Mouse (Mus musculus) limb, embryonic 13.5 days (tissue): ENCODE measurements around the gene Rnh1. TPM values are rescaled to one million over a fixed set of nuclear protein-coding genes. Genes with fewer than 3 reads are reported as not detected.
A peak's percentile ranks its signal among the peaks of the same experiment; 100 is the strongest.

Experiments
- ATAC-seq: fragments of 200-750 bp; cut with Nextera tagmentation; 2 replicates; pipeline ENCODE4 v1.8.0; 2017; ENCODE audit warnings: low read depth, moderate number of reproducible peaks, moderate TSS enrichment; ENCODE audit not compliant: low FRiP score
- H3K27ac ChIP-seq: fragments of 300-500 bp; sonication (generic); 2 replicates; pipeline ENCODE4 v1.5.1; 2015; ENCODE audit warnings: inconsistent platforms, mild to moderate bottlenecking, moderate library complexity
- H3K27me3 ChIP-seq: fragments of 300-500 bp; sonication (generic); 2 replicates; pipeline ENCODE4 v1.6.1; 2015; ENCODE audit warnings: mild to moderate bottlenecking, inconsistent platforms
- H3K36me3 ChIP-seq: fragments of 300-500 bp; sonication (generic); 2 replicates; pipeline ENCODE4 v1.6.1; 2015; ENCODE audit warnings: inconsistent platforms, mild to moderate bottlenecking, moderate library complexity
- H3K4me1 ChIP-seq: fragments of 300-500 bp; sonication (generic); 2 replicates; pipeline ENCODE4 v1.6.1; 2015; ENCODE audit warnings: inconsistent platforms
- H3K4me2 ChIP-seq: fragments of 300-500 bp; sonication (generic); replicated peaks from 2 replicates; pipeline ENCODE4 v1.6.1; 2015; ENCODE audit warnings: inconsistent platforms, mild to moderate bottlenecking, moderate library complexity
- H3K4me3 ChIP-seq: fragments of 300-500 bp; sonication (generic); 2 replicates; pipeline ENCODE4 v1.5.1; 2015; ENCODE audit warnings: moderate library complexity, mild to moderate bottlenecking, inconsistent platforms
- H3K9ac ChIP-seq: fragments of 300-500 bp; sonication (generic); 2 replicates; pipeline ENCODE4 v1.6.1; 2015; ENCODE audit warnings: mild to moderate bottlenecking, inconsistent platforms
- H3K9me3 ChIP-seq: fragments of 300-500 bp; sonication (generic); 2 replicates; pipeline ENCODE4 v1.6.1; 2016; ENCODE audit warnings: inconsistent platforms
- WGBS: fragments of 180-500 bp; shearing (Covaris S2); methylation state at CpG from one replicate; pipeline ENCODE4 v1.1.7; 2015; 5-methylcytosine and 5-hydroxymethylcytosine counted together
- polyA plus RNA-seq: library from polyadenylated mRNA; unstranded; fragments of >200 nt; fragmentation: Nextera tagmentation; extraction: Ambion mirVana; gene quantifications from 2 replicates; pipeline ENCODE4 v1.2.1, GENCODE M21; 2015

Rnh1 gene
- polyA plus RNA-seq, 1 experiment from 2014 or later = 118 TPM

- H3K9ac ChIP-seq = no peak overlapping the region; the same call in 1 of the 2 replicates
- H3K27me3 ChIP-seq = no peaks in the 10 kb centered on the region
- H3K4me1 ChIP-seq = peaks cover 22% of the 10 kb centered on the region
- no peak for ATAC-seq
- no peaks in the 10 kb centered on the region for H3K9me3 ChIP-seq
- H3K4me3 ChIP-seq = no peak overlapping the region
- peaks cover 18% of the 10 kb centered on the region for H3K36me3 ChIP-seq
- 92% methylated on average over 8 of the region's 8 CpGs for WGBS
- no peak overlapping the region for H3K27ac ChIP-seq
- H3K4me2 ChIP-seq = no peak overlapping the region
These were observed 24.1 kb upstream of the Rnh1 start for GRCm38 (mm10) chr7:141196619-141197282.

DNA sequence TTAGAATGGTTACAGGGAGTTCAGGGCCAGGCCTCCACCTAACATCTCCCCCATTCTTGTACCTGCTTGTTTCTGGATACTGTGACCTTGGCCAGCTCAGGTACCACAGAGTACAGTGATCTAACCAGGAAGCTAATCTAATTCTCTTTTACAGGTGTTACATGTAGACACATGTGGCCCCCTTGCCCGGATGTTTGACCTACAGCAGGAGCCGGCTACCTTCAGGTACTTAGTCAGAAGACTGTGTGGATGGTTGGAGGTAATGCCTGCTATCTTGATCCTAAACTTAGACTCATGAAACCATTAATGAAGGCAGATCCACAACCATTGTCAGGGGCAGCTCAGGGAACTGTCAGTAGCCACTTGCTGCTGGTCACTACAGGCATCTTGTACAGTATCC, 23.1 kb upstream of the Rnh1 start:
- H3K27ac ChIP-seq = no peak overlapping the region
- 93% methylated on average over 2 of the region's 2 CpGs for WGBS
- no peak for ATAC-seq
- H3K4me2 ChIP-seq = peak overlapping the region; percentile 98
- 0 out of 2 replicates have a peak overlapping the region, but pooled peaks have one; percentile 31 for H3K9ac ChIP-seq
- no peaks in the 10 kb centered on the region for H3K27me3 ChIP-seq
- no peak overlapping the region for H3K4me3 ChIP-seq
- H3K4me1 ChIP-seq = peaks cover 25% of the 10 kb centered on the region
- peaks cover 24% of the 10 kb centered on the region for H3K36me3 ChIP-seq
- H3K9me3 ChIP-seq = no peaks in the 10 kb centered on the region

- peak overlapping the region; percentile 85 for H3K4me3 ChIP-seq
- no peaks in the 10 kb centered on the region for H3K9me3 ChIP-seq
- peak; percentile 18; the same call in 1 of the 2 replicates for ATAC-seq
- peaks cover 33% of the 10 kb centered on the region for H3K36me3 ChIP-seq
- H3K4me1 ChIP-seq = peaks cover 25% of the 10 kb centered on the region
- WGBS = 0% methylated on average over 28 of the region's 28 CpGs
- H3K9ac ChIP-seq = peak overlapping the region; percentile 69
- peak overlapping the region; percentile 98 for H3K4me2 ChIP-seq
- H3K27me3 ChIP-seq = no peaks in the 10 kb centered on the region
- peak overlapping the region; percentile 85 for H3K27ac ChIP-seq
These were observed 22.2 kb upstream of the Rnh1 start for GRCm38 (mm10) chr7:141194830-141195229.

DNA sequence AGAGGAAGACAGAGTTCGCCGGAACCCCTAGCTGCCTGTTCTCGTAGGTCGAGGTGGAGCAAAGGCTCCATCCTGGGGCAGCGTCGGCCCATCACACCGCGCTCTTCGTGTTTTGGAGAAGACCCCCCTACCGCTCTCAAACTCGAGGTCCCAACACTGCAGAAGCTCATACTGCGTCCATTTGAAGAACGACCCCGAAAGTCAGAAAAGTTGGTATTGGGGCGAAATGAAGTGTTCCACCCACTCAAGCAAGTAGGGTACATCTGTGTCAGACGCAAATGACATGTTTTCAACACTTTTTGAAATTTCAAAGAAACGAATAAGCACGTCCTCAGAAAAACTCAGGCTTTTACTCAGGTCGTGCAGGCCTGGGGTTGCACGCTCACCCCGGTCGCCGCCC, 21.8 kb upstream of the Rnh1 start:
- H3K4me3 ChIP-seq = peak overlapping the region; percentile 85
- no peaks in the 10 kb centered on the region for H3K27me3 ChIP-seq
- peak overlapping the region; percentile 98 for H3K4me2 ChIP-seq
- peak overlapping the region; percentile 85 for H3K27ac ChIP-seq
- H3K36me3 ChIP-seq = peaks cover 37% of the 10 kb centered on the region
- WGBS = under 1% methylated on average over 23 of the region's 23 CpGs
- H3K9ac ChIP-seq = peak overlapping the region; percentile 69
- no peaks in the 10 kb centered on the region for H3K9me3 ChIP-seq
- peaks cover 25% of the 10 kb centered on the region for H3K4me1 ChIP-seq
- ATAC-seq = no peak

DNA sequence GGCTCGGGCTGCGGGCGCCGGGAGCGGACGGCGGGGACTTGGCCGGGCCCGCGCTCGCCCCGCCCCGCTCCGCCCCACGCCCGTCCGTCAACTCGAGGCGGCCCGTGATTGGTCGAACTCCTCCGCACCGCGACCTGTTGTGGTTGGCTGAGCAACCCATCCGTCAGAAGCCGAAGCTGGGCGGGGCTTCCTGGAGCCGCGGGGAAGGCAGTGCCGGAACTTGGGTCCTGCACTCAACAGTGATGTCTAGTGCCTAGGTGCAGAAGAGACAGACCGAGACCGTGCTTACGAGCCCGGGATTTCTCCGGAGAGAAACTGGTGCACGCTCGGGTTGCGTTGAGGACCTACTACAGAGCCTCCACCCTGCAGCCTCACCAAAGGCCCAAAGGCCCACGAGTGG, 21.3 kb upstream of the Rnh1 start, which contains the start of the genes Hras and Lrrc56:
Gene Hras, minus strand, starts transcription at position 58 of the 400 bp plus-strand sequence.
Gene Lrrc56, plus strand, starts transcription at position 210 of the 400 bp plus-strand sequence.
- no peaks in the 10 kb centered on the region for H3K9me3 ChIP-seq
- peak within 1 kb of the TSS; percentile 98 for H3K4me2 ChIP-seq
- H3K4me1 ChIP-seq = peaks cover 25% of the 10 kb centered on the region
- ATAC-seq = peak; percentile 96
- no peaks in the 10 kb centered on the region for H3K27me3 ChIP-seq
- peaks cover 42% of the 10 kb centered on the region for H3K36me3 ChIP-seq
- peak within 1 kb of the TSS; percentile 92 for H3K9ac ChIP-seq
- H3K4me3 ChIP-seq = peak within 1 kb of the TSS; percentile 85
- 1% methylated on average over 34 of the region's 39 CpGs for WGBS
- H3K27ac ChIP-seq = peak within 1 kb of the TSS; percentile 85

GRCm38 (mm10) chr7:141193348-141193856, 20.7 kb upstream of the Rnh1 start:
- peaks cover 42% of the 10 kb centered on the region for H3K36me3 ChIP-seq
- ATAC-seq = no peak
- peak overlapping the region; percentile 77 for H3K27ac ChIP-seq
- H3K4me3 ChIP-seq = peak overlapping the region; percentile 85
- peak overlapping the region; percentile 92 for H3K9ac ChIP-seq
- under 1% methylated on average over 32 of the region's 43 CpGs for WGBS
- H3K4me2 ChIP-seq = peak overlapping the region; percentile 95
- peaks cover 25% of the 10 kb centered on the region for H3K4me1 ChIP-seq
- no peaks in the 10 kb centered on the region for H3K9me3 ChIP-seq
- H3K27me3 ChIP-seq = no peaks in the 10 kb centered on the region

DNA sequence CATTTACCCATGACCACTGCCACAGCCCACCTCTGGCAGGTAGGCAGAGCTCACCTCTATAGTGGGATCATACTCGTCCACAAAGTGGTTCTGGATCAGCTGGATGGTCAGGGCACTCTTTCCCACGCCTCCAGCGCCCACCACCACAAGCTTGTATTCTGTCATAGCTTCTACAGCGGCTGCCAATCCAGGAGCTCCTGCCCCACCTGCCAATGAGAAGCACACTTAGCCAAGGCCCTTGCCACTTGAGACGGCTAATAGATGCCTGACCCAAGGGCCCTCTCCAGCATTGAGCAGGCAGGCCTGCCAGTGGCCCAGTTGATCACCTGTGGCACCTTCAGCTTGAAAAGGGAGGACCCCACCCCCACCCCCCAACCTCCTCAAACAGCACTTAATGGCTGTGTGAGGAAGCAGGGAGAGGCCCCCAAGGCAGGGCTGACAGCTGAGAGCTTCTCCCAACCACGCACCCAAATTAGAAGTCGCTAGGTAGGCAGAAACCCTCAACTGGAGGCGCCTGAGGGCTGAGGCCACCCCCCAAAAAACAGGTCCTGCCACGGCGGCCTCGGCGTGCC, 20.2 kb upstream of the Rnh1 start:
- Histone ChIP-seq H3K27me3 (no peaks in the 10 kb centered on the region), H3K4me2 (peak overlapping the region; percentile 95), H3K27ac (peak overlapping the region; percentile 77), H3K4me3 (peak overlapping the region; percentile 85), H3K4me1 (peaks cover 25% of the 10 kb centered on the region), H3K9ac (peak overlapping the region; percentile 92), H3K36me3 (peaks cover 37% of the 10 kb centered on the region), H3K9me3 (no peaks in the 10 kb centered on the region)
- ATAC-seq = no peak
- WGBS = 27% methylated on average over 12 of the region's 12 CpGs

GRCm38 (mm10) chr7:141191796-141192685, 19.4 kb upstream of the Rnh1 start:
- ATAC-seq = no peak
- H3K9ac ChIP-seq = peak overlapping the region; percentile 92

DNA sequence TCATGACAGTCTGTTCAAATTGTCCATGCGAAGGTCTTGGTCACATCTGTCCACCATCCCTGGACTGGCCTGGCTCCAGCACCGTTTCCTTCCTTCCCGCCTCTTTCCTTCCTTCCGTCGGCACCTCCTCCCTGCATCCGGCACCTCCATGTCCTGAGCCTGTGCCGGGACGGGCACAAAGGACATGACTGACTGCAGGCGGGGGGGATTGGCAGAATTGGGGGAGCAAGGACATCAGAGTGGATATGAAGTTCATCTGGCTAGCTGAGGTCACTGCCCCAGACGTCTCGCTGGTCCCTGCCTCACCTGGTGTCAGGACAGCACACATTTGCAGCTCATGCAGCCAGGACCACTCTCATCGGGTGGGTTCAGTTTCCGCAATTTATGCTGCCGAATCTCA, 18.4 kb upstream of the Rnh1 start:
- Histone ChIP-seq H3K36me3 (peaks cover 35% of the 10 kb centered on the region), H3K27me3 (no peaks in the 10 kb centered on the region), H3K4me3 (no peak overlapping the region), H3K4me1 (peaks cover 25% of the 10 kb centered on the region), H3K9me3 (no peaks in the 10 kb centered on the region), H3K9ac (peak overlapping the region; percentile 25; the same call in 1 of the 2 replicates), H3K27ac (no peak overlapping the region), H3K4me2 (no peak overlapping the region)
- ATAC-seq = no peak
- WGBS = 91% methylated on average over 14 of the region's 14 CpGs

More at GRCm38 (mm10) chr7:141191796-141192685, 19.4 kb upstream of the Rnh1 start:
- Histone ChIP-seq H3K4me3 (peak overlapping the region; percentile 85), H3K4me1 (peaks cover 25% of the 10 kb centered on the region), H3K27me3 (no peaks in the 10 kb centered on the region), H3K36me3 (peaks cover 35% of the 10 kb centered on the region), H3K9me3 (no peaks in the 10 kb centered on the region), H3K4me2 (peak overlapping the region; percentile 95), H3K27ac (no peak overlapping the region)
- WGBS = 88% methylated on average over 24 of the region's 24 CpGs

DNA sequence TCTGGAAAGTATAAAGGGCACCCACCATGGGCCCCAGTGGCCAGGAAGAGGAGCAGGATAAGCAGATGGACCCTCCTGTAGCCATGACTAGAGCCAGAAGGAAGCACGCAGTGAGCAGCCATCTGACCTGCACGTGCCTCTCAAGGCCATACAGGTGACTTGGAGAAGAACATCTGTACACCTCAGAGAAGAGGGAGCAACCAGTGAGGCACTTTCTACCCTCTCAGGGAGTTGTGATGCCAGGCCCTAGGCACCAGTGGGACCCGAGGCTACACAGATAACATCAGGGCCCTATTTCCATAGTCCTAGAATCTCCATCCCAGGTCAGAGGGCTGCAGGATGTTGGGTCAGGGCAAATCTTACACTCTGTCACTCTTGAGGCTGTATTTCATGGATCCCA, 17.6 kb upstream of the Rnh1 start:
- H3K4me3 ChIP-seq = no peak overlapping the region
- peaks cover 18% of the 10 kb centered on the region for H3K4me1 ChIP-seq
- 92% methylated on average over 3 of the region's 3 CpGs for WGBS
- peaks cover 35% of the 10 kb centered on the region for H3K36me3 ChIP-seq
- H3K9me3 ChIP-seq = no peaks in the 10 kb centered on the region
- H3K27ac ChIP-seq = no peak overlapping the region
- no peak overlapping the region for H3K4me2 ChIP-seq
- H3K9ac ChIP-seq = no peak overlapping the region
- no peak for ATAC-seq
- no peaks in the 10 kb centered on the region for H3K27me3 ChIP-seq

- ATAC-seq = no peak
- H3K4me2 ChIP-seq = no peak overlapping the region
These were observed 16.1 kb upstream of the Rnh1 start for GRCm38 (mm10) chr7:141188733-141189132.

More at GRCm38 (mm10) chr7:141188733-141189132, 16.1 kb upstream of the Rnh1 start:
- Histone ChIP-seq H3K27me3 (no peaks in the 10 kb centered on the region), H3K9me3 (no peaks in the 10 kb centered on the region), H3K4me3 (no peak overlapping the region), H3K9ac (no peak overlapping the region), H3K27ac (no peak overlapping the region), H3K4me1 (peaks cover 16% of the 10 kb centered on the region), H3K36me3 (peaks cover 35% of the 10 kb centered on the region)
- 91% methylated on average over 3 of the region's 3 CpGs for WGBS
